Comparison of ENCODE assay signal across 17 mouse cellular contexts in genomic region chr13:60470426-60471398, GRCm38 (mm10).
DNase-seq lines count a peak whose midpoint lies in the region; ATAC-seq and TF ChIP-seq lines count a peak whose summit lies in the region.
"Had no signal": no experiment of that assay in that cellular context is flagged by ENCODE, and none has a peak within 500 bp of the region (broad histone marks: within the 10 kb centered on the region; RNA-seq: fewer than 3 reads in every experiment).

No protein-coding gene starts in this region.

- no peak overlapping the region for H3K4me3 ChIP-seq in heart, embryonic 10.5 days
- no peak overlapping the region for H3K4me3 ChIP-seq in lung, embryonic 14.5 days (ENCODE audit: low read depth, low read length)
- H3K4me3 ChIP-seq: heart, embryonic 12.5 days; limb, embryonic 10.5 days; stomach, embryonic 15.5 days had no signal

- no peaks in the 10 kb centered on the region for H3K36me3 ChIP-seq in heart, embryonic 10.5 days
- H3K36me3 ChIP-seq in lung, embryonic 14.5 days (ENCODE audit: insufficient read depth): no peaks in the 10 kb centered on the region
- H3K36me3 ChIP-seq: heart, embryonic 12.5 days; limb, embryonic 10.5 days; stomach, embryonic 15.5 days had no signal

- TF ChIP-seq CTCF in lung, embryonic 14.5 days (IDR thresholded peaks at IDR 0.05; ENCODE audit: low read depth): no peak

- no peaks in the 10 kb centered on the region for H3K9me3 ChIP-seq in heart, embryonic 10.5 days
- no peaks in the 10 kb centered on the region for H3K9me3 ChIP-seq in lung, embryonic 14.5 days (ENCODE audit: low read depth, low read length)
- H3K9me3 ChIP-seq: heart, embryonic 12.5 days; limb, embryonic 10.5 days; stomach, embryonic 15.5 days had no signal

- H3K27me3 ChIP-seq in heart, embryonic 10.5 days (ENCODE audit: insufficient read depth, poor library complexity, severe bottlenecking): no peaks in the 10 kb centered on the region
- H3K27me3 ChIP-seq in lung, embryonic 14.5 days (ENCODE audit: insufficient read depth, low read length): no peaks in the 10 kb centered on the region
- H3K27me3 ChIP-seq: heart, embryonic 12.5 days; stomach, embryonic 15.5 days had no signal

- 68% methylated on average over 17 of the region's 17 CpGs for WGBS in heart, embryonic 10.5 days
- WGBS in lung, embryonic 14.5 days: 58% methylated on average over 17 of the region's 17 CpGs

- H3K4me1 ChIP-seq in heart, embryonic 10.5 days: no peaks in the 10 kb centered on the region
- no peaks in the 10 kb centered on the region for H3K4me1 ChIP-seq in lung, embryonic 14.5 days (ENCODE audit: insufficient read depth)
- H3K4me1 ChIP-seq: heart, embryonic 12.5 days; stomach, embryonic 15.5 days had no signal

- peak; percentile 78 for DNase-seq in heart, adult 11 months
- DNase-seq in heart, embryonic 10.5 days (ENCODE audit: low spot score): no peak
- peak; percentile 31 for DNase-seq in lung, embryonic 14.5 days
- DNase-seq in lung, postnatal 4 days: no peak
- peak; percentile 49 to 50 for DNase-seq in right cerebral cortex, adult 2 months (ENCODE audit: low spot score in 2 of 2)
- no peak for DNase-seq in right cerebral cortex, postnatal 14 days
- no peak for DNase-seq in cerebellum, postnatal 10 days
- DNase-seq: adrenal gland, postnatal 36 days; B cell, adult 2 months; cerebellum, adult 2 months; heart, postnatal 14 days; kidney, adult 18-20 months; kidney, postnatal 10 days; liver, postnatal 0 days had no signal

- H3K4me2 ChIP-seq in lung, embryonic 14.5 days: no peak overlapping the region
- H3K4me2 ChIP-seq: heart, embryonic 12.5 days; stomach, embryonic 15.5 days had no signal

- no peak overlapping the region for H3K9ac ChIP-seq in lung, embryonic 14.5 days
- H3K9ac ChIP-seq: heart, embryonic 12.5 days; liver, postnatal 0 days; stomach, embryonic 15.5 days had no signal

- H3K27ac ChIP-seq in heart, embryonic 10.5 days: no peak overlapping the region
- no peak overlapping the region for H3K27ac ChIP-seq in lung, embryonic 14.5 days (ENCODE audit: low read depth)
- H3K27ac ChIP-seq: limb, embryonic 10.5 days; stomach, embryonic 15.5 days had no signal

- no peak for ATAC-seq in lung, embryonic 14.5 days (ENCODE audit: insufficient read depth)
- ATAC-seq: liver, postnatal 0 days had no signal

Comparison
In these comparisons a context has a peak if more than half of its experiments do, and no peak if none do; other contexts are left out.
1. DNase-seq: peak in heart, adult 11 months (single experiment), lung, embryonic 14.5 days (single experiment) and right cerebral cortex, adult 2 months (2 of 2); none in heart, embryonic 10.5 days (single experiment), lung, postnatal 4 days (0 of 2), right cerebral cortex, postnatal 14 days (single experiment) and cerebellum, postnatal 10 days (0 of 2).